Mouse (Mus musculus) hindbrain, embryonic 13.5 days (tissue): ENCODE results near the gene Kdelr1. TPM values are rescaled to one million over a fixed set of nuclear protein-coding genes. Genes with fewer than 3 reads are reported as not detected.

Experiments used
- ATAC-seq: fragments of 200-750 bp; cut with Nextera tagmentation; 2 replicates; pipeline ENCODE4 v1.8.0; 2017; ENCODE audit warnings: moderate TSS enrichment; ENCODE audit not compliant: low FRiP score
- H3K27ac ChIP-seq: fragments of 300-500 bp; sonication (generic); 2 replicates; pipeline ENCODE4 v1.5.1; 2015; ENCODE audit warnings: inconsistent platforms, mild to moderate bottlenecking, moderate library complexity
- H3K27me3 ChIP-seq: fragments of 300-500 bp; sonication (generic); 2 replicates; pipeline ENCODE4 v1.6.1; 2015; ENCODE audit warnings: mild to moderate bottlenecking, inconsistent platforms
- H3K36me3 ChIP-seq: fragments of 300-500 bp; sonication (generic); 2 replicates; pipeline ENCODE4 v1.6.1; 2015; ENCODE audit warnings: mild to moderate bottlenecking, inconsistent platforms
- H3K4me1 ChIP-seq: fragments of 300-500 bp; sonication (generic); replicated peaks from 2 replicates; pipeline ENCODE4 v1.6.1; 2015; ENCODE audit warnings: inconsistent platforms
- H3K4me2 ChIP-seq: fragments of 300-500 bp; sonication (generic); 2 replicates; pipeline ENCODE4 v1.6.1; 2015; ENCODE audit warnings: inconsistent platforms, mild to moderate bottlenecking, moderate library complexity
- H3K4me3 ChIP-seq: fragments of 300-500 bp; sonication (generic); 2 replicates; pipeline ENCODE4 v1.5.1; 2015; ENCODE audit warnings: mild to moderate bottlenecking, inconsistent platforms
- H3K9ac ChIP-seq: fragments of 300-500 bp; sonication (generic); 2 replicates; pipeline ENCODE4 v1.6.1; 2015; ENCODE audit warnings: mild to moderate bottlenecking, inconsistent platforms
- H3K9me3 ChIP-seq: fragments of 300-500 bp; sonication (generic); 2 replicates; pipeline ENCODE4 v1.6.1; 2016; ENCODE audit warnings: inconsistent platforms
- WGBS: fragments of 180-500 bp; shearing (Covaris S2); methylation state at CpG from one replicate; pipeline ENCODE4 v1.1.7; 2015; 5-methylcytosine and 5-hydroxymethylcytosine counted together
- polyA plus RNA-seq: library from polyadenylated mRNA; unstranded; fragments of >200 nt; fragmentation: Nextera tagmentation; extraction: Ambion mirVana; gene quantifications from 2 replicates; pipeline ENCODE4 v1.2.1, GENCODE M21; 2015

The Kdelr1 gene
- polyA plus RNA-seq, 1 experiment from 2014 or later: 40.6 TPM

DNA sequence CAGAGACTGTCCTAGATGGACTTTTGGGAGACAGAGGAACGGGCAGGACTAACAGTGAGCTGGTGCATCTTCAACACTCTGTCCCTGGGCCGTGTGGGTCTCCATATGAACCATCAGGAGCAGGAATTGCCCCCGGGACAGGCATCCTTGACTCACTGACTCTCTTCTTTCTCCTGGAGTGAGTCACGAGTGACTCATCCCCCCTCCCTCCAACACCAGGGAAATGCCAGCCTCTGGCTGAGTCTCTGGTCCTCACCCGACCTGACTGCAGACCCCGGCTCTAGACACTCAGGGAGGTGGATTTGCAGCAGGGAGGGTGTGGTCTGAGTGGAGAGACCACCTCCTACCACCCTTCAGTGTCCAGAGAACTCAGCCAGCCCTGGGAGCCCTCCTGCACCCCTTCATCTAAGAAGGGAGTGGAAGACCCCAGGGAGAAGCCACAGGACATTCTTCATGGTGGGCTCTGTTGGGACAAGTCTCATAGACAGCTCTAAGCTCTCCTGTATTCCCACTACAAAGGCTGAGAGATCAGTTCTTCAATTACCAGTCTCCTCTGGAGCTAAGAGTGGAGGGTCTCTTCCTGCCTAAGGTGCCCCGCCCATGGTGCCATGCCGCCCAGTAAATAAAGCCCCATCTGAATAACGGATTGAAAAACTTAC is 48.1 kb downstream of the Kdelr1 start:
- WGBS: 58% methylated on average over 9 of the region's 9 CpGs
- no peak for ATAC-seq
- Histone ChIP-seq H3K4me2 (peak overlapping the region; percentile 32), H3K27ac (no peak overlapping the region), H3K4me3 (peak overlapping the region; percentile 11), H3K36me3 (no peaks in the 10 kb centered on the region), H3K9me3 (no peaks in the 10 kb centered on the region), H3K4me1 (peaks cover 36% of the 10 kb centered on the region), H3K27me3 (peaks cover 14% of the 10 kb centered on the region; the same call in 1 of the 2 replicates), H3K9ac (peak overlapping the region; percentile 35; the same call in 1 of the 2 replicates)

DNA sequence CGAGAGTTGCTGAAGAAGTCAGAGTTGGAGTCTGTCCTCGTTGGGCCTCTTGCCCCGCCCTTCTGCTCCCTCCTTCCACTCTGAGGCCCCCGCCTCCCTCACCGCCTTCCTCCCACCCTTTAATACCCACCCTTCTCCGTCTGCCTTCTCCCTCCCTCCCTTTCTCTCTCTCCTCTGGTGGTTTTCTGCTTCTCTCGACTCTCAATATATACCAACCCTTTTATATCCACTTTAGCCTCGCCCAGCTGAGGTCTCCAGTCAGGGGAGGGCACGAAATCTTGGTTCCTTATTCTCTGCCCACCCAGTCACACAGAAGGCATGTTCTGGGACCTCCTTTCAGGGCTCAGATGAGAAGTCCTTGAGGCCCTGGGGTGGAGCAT is 48.7 kb downstream of the Kdelr1 start, which contains the start of gene Emp3:
TSS of gene Emp3 (minus strand) at position 163 of the 380 bp plus-strand sequence.
- no peak for ATAC-seq
- H3K36me3 ChIP-seq: no peaks in the 10 kb centered on the region
- no peak within 1 kb of the TSS for H3K27ac ChIP-seq

DNA sequence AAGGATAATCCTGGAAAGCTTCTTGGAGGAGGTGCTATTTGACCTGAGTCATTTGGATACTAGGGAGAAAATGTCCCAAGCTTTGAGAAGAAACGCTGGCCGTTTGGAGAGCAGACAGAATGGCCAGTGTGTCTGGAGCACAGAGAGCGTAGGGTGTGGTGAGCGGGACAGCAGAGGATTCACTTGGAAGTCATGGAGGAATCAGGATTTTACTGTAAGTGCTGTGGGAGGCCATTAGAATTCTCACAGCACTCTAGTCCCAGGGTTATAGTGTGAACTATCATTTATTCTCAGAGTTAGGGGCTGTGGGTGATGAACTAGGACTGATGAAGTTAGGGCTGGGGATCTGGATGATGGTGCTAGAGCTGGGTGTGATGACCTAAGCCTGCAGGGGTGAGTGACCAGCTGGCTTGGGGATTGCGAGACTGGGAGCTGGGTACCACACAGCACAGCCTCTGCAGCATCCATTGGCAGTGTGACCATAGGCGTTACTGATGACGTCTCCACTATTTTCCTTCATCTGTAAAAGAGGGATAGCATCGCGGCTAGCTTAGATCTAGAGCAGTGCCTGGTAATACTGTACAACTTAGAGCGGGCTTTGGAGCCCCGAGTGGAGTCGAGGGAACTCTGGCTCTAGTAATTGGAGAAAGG is 49.5 kb downstream of the Kdelr1 start:
- no peaks in the 10 kb centered on the region for H3K9me3 ChIP-seq
- WGBS: 92% methylated on average over 12 of the region's 12 CpGs
- H3K27me3 ChIP-seq: peaks cover 23% of the 10 kb centered on the region
- H3K4me3 ChIP-seq: no peak overlapping the region; the same call in 1 of the 2 replicates
- peak overlapping the region; percentile 58 for H3K9ac ChIP-seq
- no peak for ATAC-seq
- peaks cover 23% of the 10 kb centered on the region for H3K4me1 ChIP-seq
- no peaks in the 10 kb centered on the region; the same call in 1 of the 2 replicates for H3K36me3 ChIP-seq
- H3K27ac ChIP-seq: peak overlapping the region; percentile 86
- H3K4me2 ChIP-seq: peak overlapping the region; percentile 61

More for the DNA sequence above, 48.7 kb downstream of the Kdelr1 start, which contains the start of gene Emp3:
- H3K4me1 ChIP-seq: peaks cover 31% of the 10 kb centered on the region
- peak within 1 kb of the TSS; percentile 11 for H3K4me3 ChIP-seq
- H3K9ac ChIP-seq: peak within 1 kb of the TSS; percentile 58; the same call in 1 of the 2 replicates
- H3K27me3 ChIP-seq: peaks cover 16% of the 10 kb centered on the region; the same call in 1 of the 2 replicates
- H3K4me2 ChIP-seq: peak within 1 kb of the TSS; percentile 32
- H3K9me3 ChIP-seq: no peaks in the 10 kb centered on the region
- 59% methylated on average over 9 of the region's 9 CpGs for WGBS

DNA sequence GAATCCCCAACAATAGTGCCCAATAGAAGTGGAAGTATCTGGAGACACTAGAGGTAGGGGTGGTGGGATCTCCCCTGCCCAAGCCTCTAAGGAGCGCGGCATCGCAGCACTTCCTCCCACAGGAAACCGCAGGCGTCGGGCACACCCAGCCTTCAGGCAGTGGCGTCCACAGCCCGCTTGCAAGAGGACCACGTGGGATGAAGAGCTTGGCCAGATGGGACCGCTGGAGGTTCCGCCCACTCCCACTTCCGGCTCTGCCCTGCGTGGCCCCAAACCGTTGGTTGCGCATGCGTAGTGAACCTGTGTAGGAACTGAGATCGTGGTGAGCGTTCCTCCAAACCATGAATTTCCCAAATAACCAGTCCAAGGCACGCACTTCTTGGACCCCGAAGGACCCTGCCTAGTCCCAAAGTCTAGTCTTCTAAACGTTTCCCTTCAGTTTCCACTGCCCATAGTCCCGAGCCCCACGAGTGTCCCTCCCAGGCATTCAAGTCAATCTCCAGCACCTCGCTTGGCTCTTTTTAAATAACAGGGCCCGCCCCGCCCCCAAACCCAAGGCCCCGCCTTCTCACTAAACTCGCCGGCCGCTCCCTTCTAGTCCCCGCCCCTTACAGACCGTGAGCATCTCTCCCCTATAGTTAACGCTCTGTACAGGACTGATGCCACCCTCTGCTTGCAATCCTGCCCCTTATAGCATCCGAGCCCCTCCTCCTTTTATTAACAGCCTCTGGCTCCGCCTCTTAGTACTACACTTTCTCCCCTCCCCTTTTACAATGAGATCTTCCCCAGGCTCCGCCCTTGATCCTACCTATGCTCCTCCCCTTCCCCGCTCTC is 50.6 kb downstream of the Kdelr1 start:
- peak overlapping the region; percentile 64 for H3K9ac ChIP-seq
- no peaks in the 10 kb centered on the region; the same call in 1 of the 2 replicates for H3K36me3 ChIP-seq
- H3K4me2 ChIP-seq: peak overlapping the region; percentile 61
- peaks cover 15% of the 10 kb centered on the region for H3K4me1 ChIP-seq
- no peaks in the 10 kb centered on the region for H3K9me3 ChIP-seq
- ATAC-seq: peak; percentile 91
- H3K4me3 ChIP-seq: peak overlapping the region; percentile 44
- under 1% methylated on average over 37 of the region's 37 CpGs for WGBS
- H3K27me3 ChIP-seq: peaks cover 33% of the 10 kb centered on the region
- peak overlapping the region; percentile 86 for H3K27ac ChIP-seq

DNA sequence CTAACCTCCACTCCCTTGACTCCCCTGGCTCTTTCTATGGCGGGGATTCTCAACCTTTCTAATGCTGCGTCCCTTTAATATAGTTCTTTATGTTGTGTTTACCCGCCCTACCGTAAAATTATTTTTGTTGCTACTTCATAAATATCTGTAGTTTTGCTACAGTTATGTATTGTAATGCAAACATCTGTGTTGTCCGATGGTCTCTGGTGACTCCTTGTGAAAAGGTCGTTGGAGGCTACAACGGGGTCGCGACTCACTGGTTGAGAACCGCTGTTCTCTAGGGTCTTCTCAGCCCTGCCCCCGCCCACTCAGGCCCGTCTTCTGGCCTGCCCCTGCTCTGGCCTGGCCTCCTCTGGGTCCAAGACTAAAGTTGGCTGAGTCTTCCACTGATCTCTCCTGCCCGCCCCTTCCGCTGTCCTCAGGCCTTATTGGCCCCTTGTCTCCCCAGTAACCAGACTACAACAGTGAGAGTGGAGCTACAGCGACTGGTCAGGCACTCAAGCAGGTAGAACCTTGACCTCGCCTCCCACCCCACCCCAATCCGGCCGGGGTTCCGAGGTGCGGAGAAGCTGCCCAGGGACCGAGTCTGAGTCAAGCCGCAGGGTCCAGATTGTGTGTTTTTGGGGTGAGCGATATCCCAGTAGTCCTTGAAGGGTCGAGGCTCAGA is 51.3 kb downstream of the Kdelr1 start, which contains the start of gene Ccdc114:
TSS of gene Ccdc114 (plus strand) at position 311 of the 667 bp plus-strand sequence.
- H3K4me3 ChIP-seq: peak within 1 kb of the TSS; percentile 44
- H3K9ac ChIP-seq: peak within 1 kb of the TSS; percentile 64
- peak; percentile 43 for ATAC-seq
- no peaks in the 10 kb centered on the region; the same call in 1 of the 2 replicates for H3K36me3 ChIP-seq
- H3K4me2 ChIP-seq: peak within 1 kb of the TSS; percentile 61
- peak within 1 kb of the TSS; percentile 86 for H3K27ac ChIP-seq
- peaks cover 15% of the 10 kb centered on the region for H3K4me1 ChIP-seq
- peaks cover 37% of the 10 kb centered on the region for H3K27me3 ChIP-seq
- H3K9me3 ChIP-seq: no peaks in the 10 kb centered on the region
- 4% methylated on average over 24 of the region's 24 CpGs for WGBS

DNA sequence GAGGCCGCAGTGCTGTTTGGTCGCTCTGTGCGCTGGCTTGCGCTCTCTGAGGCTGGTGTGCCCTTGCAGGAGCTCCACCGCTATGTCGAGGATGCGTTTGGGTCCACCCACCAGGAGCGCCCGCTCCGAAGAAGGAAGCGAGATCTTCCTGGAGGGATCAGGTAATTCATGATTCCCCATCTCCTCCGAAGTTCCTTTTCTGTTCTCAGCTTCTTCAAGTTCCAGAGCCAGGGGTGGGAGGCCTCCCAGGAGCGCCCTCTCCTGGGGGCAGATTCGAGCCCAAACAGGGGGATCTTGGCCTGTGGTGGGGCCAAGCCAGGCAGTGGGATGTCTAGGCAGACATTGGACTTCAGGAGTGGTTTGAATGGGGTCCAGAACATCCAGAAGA is 51.9 kb downstream of the Kdelr1 start:
- H3K4me3 ChIP-seq: peak overlapping the region; percentile 44; the same call in 1 of the 2 replicates
- H3K9ac ChIP-seq: no peak overlapping the region; the same call in 1 of the 2 replicates
- H3K4me1 ChIP-seq: peaks cover 18% of the 10 kb centered on the region
- H3K27me3 ChIP-seq: peaks cover 38% of the 10 kb centered on the region
- ATAC-seq: no peak
- WGBS: 13% methylated on average over 14 of the region's 14 CpGs
- H3K27ac ChIP-seq: peak overlapping the region; percentile 86; the same call in 1 of the 2 replicates
- no peaks in the 10 kb centered on the region; the same call in 1 of the 2 replicates for H3K36me3 ChIP-seq
- H3K4me2 ChIP-seq: peak overlapping the region; percentile 61
- no peaks in the 10 kb centered on the region for H3K9me3 ChIP-seq

DNA sequence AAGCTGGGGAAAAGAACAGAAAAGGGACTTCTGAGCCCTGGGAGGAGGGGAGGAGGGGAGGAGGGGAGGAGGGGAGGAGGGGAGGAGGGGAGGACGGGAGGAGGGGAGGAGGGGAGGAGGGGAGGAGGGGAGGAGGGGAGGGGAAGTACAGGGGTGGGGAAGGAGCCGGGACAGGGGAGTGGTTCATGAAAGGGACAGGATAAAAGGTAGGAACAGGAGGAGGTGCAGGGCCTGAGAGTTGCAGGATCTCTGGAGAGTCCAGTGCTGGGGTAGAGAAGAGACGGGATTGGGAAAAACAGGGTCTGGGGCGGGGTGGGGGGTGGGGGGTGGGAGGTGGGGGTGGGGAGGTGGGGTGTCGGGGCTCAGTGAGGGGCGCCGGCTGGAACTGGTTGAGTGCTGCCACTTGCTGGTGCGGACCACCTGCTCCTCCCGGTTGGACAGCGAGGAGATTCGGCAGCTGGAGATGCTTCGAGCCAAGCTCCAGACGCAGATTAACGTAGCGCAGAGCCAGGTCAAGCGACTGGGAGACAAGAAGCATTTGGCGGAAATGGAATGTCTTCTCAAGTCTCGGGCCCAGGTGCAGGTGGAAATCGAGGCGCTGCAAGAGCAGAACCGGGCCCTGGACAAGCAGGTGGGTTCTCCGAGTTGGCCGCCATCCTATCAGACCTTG is 56.2 kb downstream of the Kdelr1 start:
- Histone ChIP-seq H3K36me3 (no peaks in the 10 kb centered on the region; the same call in 1 of the 2 replicates), H3K9ac (no peak overlapping the region), H3K27me3 (peaks cover 29% of the 10 kb centered on the region), H3K9me3 (no peaks in the 10 kb centered on the region; the same call in 1 of the 2 replicates), H3K27ac (no peak overlapping the region), H3K4me3 (no peak overlapping the region), H3K4me2 (peak overlapping the region; percentile 33; the same call in 1 of the 2 replicates), H3K4me1 (peaks cover 9% of the 10 kb centered on the region; the same call in 1 of the 2 replicates)
- no peak for ATAC-seq
- 13% methylated on average over 19 of the region's 23 CpGs for WGBS

DNA sequence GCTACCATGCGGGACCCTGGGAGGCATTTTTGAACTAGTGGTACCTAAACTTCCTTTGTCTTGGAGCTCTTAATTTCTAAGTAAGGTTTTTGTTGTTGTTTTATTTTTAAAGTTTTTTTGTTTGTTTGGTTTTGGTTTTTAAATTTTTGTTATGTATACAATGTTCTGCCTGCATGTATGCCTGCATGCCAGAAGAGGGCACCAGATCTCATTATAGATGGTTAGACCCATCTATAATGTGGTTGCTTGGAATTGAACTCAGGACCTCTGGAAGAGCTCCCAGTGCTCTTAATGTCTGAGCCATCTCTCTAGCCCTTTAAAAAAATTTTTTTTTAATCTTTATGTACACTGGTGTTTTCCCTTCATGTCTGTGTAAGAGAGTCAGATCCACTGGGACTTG is 57.1 kb downstream of the Kdelr1 start:
- no peaks in the 10 kb centered on the region; the same call in 1 of the 2 replicates for H3K36me3 ChIP-seq
- WGBS: 83% methylated on average over 1 of the region's 1 CpGs
- no peaks in the 10 kb centered on the region; the same call in 1 of the 2 replicates for H3K9me3 ChIP-seq
- H3K27ac ChIP-seq: no peak overlapping the region
- 0 out of 2 replicates have a peak, but pooled peaks cover 3% of the 10 kb centered on the region for H3K4me1 ChIP-seq
- H3K4me2 ChIP-seq: no peak overlapping the region
- peaks cover 29% of the 10 kb centered on the region for H3K27me3 ChIP-seq
- H3K9ac ChIP-seq: no peak overlapping the region
- no peak for ATAC-seq
- no peak overlapping the region for H3K4me3 ChIP-seq

Other genes with a start within 250 kb of the Kdelr1 start
- gene Rasip1, start 245.3 kb upstream of the Kdelr1 start, polyA plus RNA-seq: 12.0 and 12.7 TPM in 2 replicates
- 3.4 and 4.0 TPM in 2 replicates for gene Mamstr, start 232.8 kb upstream of the Kdelr1 start, polyA plus RNA-seq
- 0.09 and 0.38 TPM in 2 replicates for gene Fut2, start 206.4 kb upstream of the Kdelr1 start, polyA plus RNA-seq
- 2.3 and 2.6 TPM in 2 replicates for gene Ntn5, start 188.8 kb upstream of the Kdelr1 start, polyA plus RNA-seq
- gene Sec1, start 178.4 kb upstream of the Kdelr1 start, polyA plus RNA-seq: 0.40 and 0.86 TPM in 2 replicates
- 38.5 and 41.6 TPM in 2 replicates for gene Car11, start 172.9 kb upstream of the Kdelr1 start, polyA plus RNA-seq
- 2.9 and 3.6 TPM in 2 replicates for gene Dbp, start 167.7 kb upstream of the Kdelr1 start, polyA plus RNA-seq
- 626 and 633 TPM in 2 replicates for gene Rpl18, start 157.3 kb upstream of the Kdelr1 start, polyA plus RNA-seq
- gene Sphk2, start 154.8 kb upstream of the Kdelr1 start, polyA plus RNA-seq: 24.1 and 25.0 TPM in 2 replicates
- gene Fam83e, start 151.6 kb upstream of the Kdelr1 start, polyA plus RNA-seq: 0.48 and 0.83 TPM in 2 replicates
- gene Spaca4, start 147.0 kb upstream of the Kdelr1 start, polyA plus RNA-seq: not detected in 2 replicates
- 21.1 and 22.8 TPM in 2 replicates for gene Lmtk3, start 89.0 kb upstream of the Kdelr1 start, polyA plus RNA-seq
- 5.2 and 5.3 TPM in 2 replicates for gene Sult2b1, start 88.1 kb upstream of the Kdelr1 start, polyA plus RNA-seq
- gene Cyth2, start 58.2 kb upstream of the Kdelr1 start, polyA plus RNA-seq: 327 and 333 TPM in 2 replicates
- 0.50 and 0.81 TPM in 2 replicates for gene Kcnj14, start 48.0 kb upstream of the Kdelr1 start, polyA plus RNA-seq
- 37.5 and 40.3 TPM in 2 replicates for gene Grwd1, start 41.8 kb upstream of the Kdelr1 start, polyA plus RNA-seq
- 1.5 and 1.6 TPM in 2 replicates for gene Grin2d, start 5.6 kb downstream of the Kdelr1 start, polyA plus RNA-seq
- gene Syngr4, start 23.9 kb downstream of the Kdelr1 start, polyA plus RNA-seq: 0.17 and 0.36 TPM in 2 replicates
- gene Tmem143, start 24.2 kb downstream of the Kdelr1 start, polyA plus RNA-seq: 6.2 and 6.6 TPM in 2 replicates
- gene Emp3, start 48.6 kb downstream of the Kdelr1 start, polyA plus RNA-seq: 33.7 and 45.9 TPM in 2 replicates
- gene Ccdc114, start 51.3 kb downstream of the Kdelr1 start, polyA plus RNA-seq: 4.9 and 7.6 TPM in 2 replicates
- gene Abcc6, start 157.5 kb downstream of the Kdelr1 start, polyA plus RNA-seq: 0.23 and 0.40 TPM in 2 replicates
- gene Nomo1, start 160.9 kb downstream of the Kdelr1 start, polyA plus RNA-seq: 37.2 and 37.7 TPM in 2 replicates
- gene Kcnj11, start 228.0 kb downstream of the Kdelr1 start, polyA plus RNA-seq: 0.88 and 1.6 TPM in 2 replicates